ENCODE assay signal across 37 mouse cellular contexts in genomic region chr17:86900564-86900963, GRCm38 (mm10). TPM values are rescaled to one million over a fixed set of nuclear protein-coding genes. Genes with fewer than 3 reads are reported as not detected.
"Had no signal": no experiment of that assay in that cellular context is flagged by ENCODE, and none has a peak within 500 bp of the region (broad histone marks: within the 10 kb centered on the region; RNA-seq: fewer than 3 reads in every experiment).

No protein-coding gene starts in this region.

- H3K27me3 ChIP-seq: heart, embryonic 13.5 days; heart, embryonic 15.5 days; hindbrain, embryonic 15.5 days; intestine, embryonic 15.5 days; kidney, embryonic 15.5 days; limb, embryonic 13.5 days; limb, embryonic 15.5 days had no signal

- H3K9me3 ChIP-seq: heart, embryonic 13.5 days; heart, embryonic 15.5 days; hindbrain, embryonic 13.5 days; hindbrain, embryonic 15.5 days; intestine, embryonic 15.5 days; kidney, embryonic 15.5 days; limb, embryonic 13.5 days; limb, embryonic 15.5 days; liver, embryonic 12.5 days had no signal

- ATAC-seq: forebrain, postnatal 0 days; hindbrain, postnatal 0 days; intestine, embryonic 15.5 days; liver, embryonic 12.5 days had no signal

- DNase-seq: gastrocnemius, postnatal 14 days; gastrocnemius, postnatal 36 days; heart, adult 18-20 months; heart, postnatal 14 days; heart, postnatal 36 days; layer of hippocampus, adult 9-11 months; layer of hippocampus, postnatal 36 days had no signal

- H3K4me2 ChIP-seq: heart, embryonic 13.5 days; heart, embryonic 15.5 days; hindbrain, embryonic 13.5 days; hindbrain, embryonic 15.5 days; intestine, embryonic 15.5 days; kidney, embryonic 15.5 days; limb, embryonic 13.5 days; limb, embryonic 15.5 days; liver, embryonic 12.5 days had no signal

- H3K27ac ChIP-seq: heart, embryonic 13.5 days; heart, embryonic 15.5 days; hindbrain, embryonic 13.5 days; hindbrain, embryonic 15.5 days; hindbrain, postnatal 0 days; intestine, embryonic 15.5 days; kidney, embryonic 15.5 days; kidney, postnatal 0 days; limb, embryonic 13.5 days; limb, embryonic 15.5 days; liver, embryonic 12.5 days; liver, embryonic 14.5 days had no signal

- H3K4me3 ChIP-seq: heart, embryonic 13.5 days; heart, embryonic 15.5 days; hindbrain, embryonic 13.5 days; hindbrain, embryonic 15.5 days; intestine, embryonic 15.5 days; kidney, embryonic 15.5 days; limb, embryonic 13.5 days; limb, embryonic 15.5 days; liver, embryonic 12.5 days had no signal

- H3K9ac ChIP-seq: forebrain, postnatal 0 days; heart, embryonic 13.5 days; heart, embryonic 15.5 days; hindbrain, embryonic 13.5 days; hindbrain, embryonic 15.5 days; intestine, embryonic 15.5 days; kidney, embryonic 15.5 days; limb, embryonic 13.5 days; limb, embryonic 15.5 days; liver, embryonic 12.5 days; liver, embryonic 14.5 days had no signal

- H3K36me3 ChIP-seq: heart, embryonic 13.5 days; heart, embryonic 15.5 days; hindbrain, embryonic 13.5 days; hindbrain, embryonic 15.5 days; intestine, embryonic 15.5 days; kidney, embryonic 15.5 days; limb, embryonic 13.5 days; limb, embryonic 15.5 days; liver, embryonic 12.5 days had no signal

RNA-seq across cellular contexts. Expression of gene Tmem247, which starts 16.6 kb away (rescaled TPM):
- total RNA-seq: forebrain, postnatal 0 days; gastrocnemius, adult 18-20 months; gastrocnemius, adult 8-10 months; gastrocnemius, postnatal 14 days; gastrocnemius, postnatal 36 days; heart, adult 18-20 months; heart, adult 8-10 months; heart, postnatal 14 days; heart, postnatal 36 days; hematopoietic stem cell, adult 5-6 weeks; hindbrain, postnatal 0 days; layer of hippocampus, adult 18-20 months; layer of hippocampus, adult 8-10 months; layer of hippocampus, postnatal 14 days; layer of hippocampus, postnatal 36 days; left cerebral cortex, adult 18-20 months; left cerebral cortex, adult 8-10 months; left cerebral cortex, postnatal 10 days; left cerebral cortex, postnatal 25 days had no signal
- polyA plus RNA-seq: forebrain, postnatal 0 days; heart, embryonic 13.5 days; heart, embryonic 15.5 days; heart, postnatal 0 days; hindbrain, embryonic 11.5 days; hindbrain, embryonic 13.5 days; hindbrain, embryonic 15.5 days; hindbrain, postnatal 0 days; intestine, embryonic 15.5 days; kidney, adult 2 months; kidney, embryonic 15.5 days; kidney, postnatal 0 days; large intestine, adult 2 months; limb, embryonic 11.5 days; limb, embryonic 13.5 days; limb, embryonic 15.5 days; liver, embryonic 12.5 days; liver, embryonic 14.5 days; liver, embryonic 16.5 days had no signal

RNA-seq across cellular contexts. Expression of gene Atp6v1e2, which starts 47.1 kb away (rescaled TPM):
- total RNA-seq: forebrain, postnatal 0 days; gastrocnemius, adult 18-20 months; gastrocnemius, adult 8-10 months; gastrocnemius, postnatal 14 days; gastrocnemius, postnatal 36 days; heart, adult 18-20 months; heart, adult 8-10 months; heart, postnatal 14 days; heart, postnatal 36 days; hematopoietic stem cell, adult 5-6 weeks; hindbrain, postnatal 0 days; layer of hippocampus, adult 18-20 months; layer of hippocampus, adult 8-10 months; layer of hippocampus, postnatal 36 days; left cerebral cortex, adult 18-20 months; left cerebral cortex, adult 8-10 months; left cerebral cortex, postnatal 10 days had no signal
- polyA plus RNA-seq: heart, embryonic 13.5 days; heart, postnatal 0 days; hindbrain, embryonic 11.5 days; hindbrain, embryonic 13.5 days; intestine, embryonic 15.5 days; kidney, adult 2 months; kidney, embryonic 15.5 days; kidney, postnatal 0 days; large intestine, adult 2 months; limb, embryonic 11.5 days; limb, embryonic 13.5 days; limb, embryonic 15.5 days; liver, embryonic 12.5 days; liver, embryonic 14.5 days; liver, embryonic 16.5 days had no signal
